8 mouse cellular contexts compared by ENCODE assay signal in genomic region chr17:26042599-26043248, GRCm38 (mm10). TPM values are rescaled to one million over a fixed set of nuclear protein-coding genes. Genes with fewer than 3 reads are reported as not detected.
DNase-seq lines count a peak whose midpoint lies in the region; ATAC-seq and TF ChIP-seq lines count a peak whose summit lies in the region.

No protein-coding gene starts in this region.

- H3K4me2 ChIP-seq in forebrain, embryonic 12.5 days = no peak overlapping the region
- peak overlapping the region; percentile 55 for H3K4me2 ChIP-seq in heart, postnatal 0 days (ENCODE audit: low read depth, low read length)
- no peak overlapping the region for H3K4me2 ChIP-seq in neural tube, embryonic 14.5 days (ENCODE audit: low read depth, low read length)

- H3K4me1 ChIP-seq in forebrain, embryonic 12.5 days = peaks cover 32% of the 10 kb centered on the region
- H3K4me1 ChIP-seq in heart, postnatal 0 days (ENCODE audit: control insufficient read depth, insufficient read depth) = peaks cover 19% of the 10 kb centered on the region
- peaks cover 33% of the 10 kb centered on the region; the same call in 1 of the 2 replicates for H3K4me1 ChIP-seq in neural tube, embryonic 14.5 days (ENCODE audit: control insufficient read depth, insufficient read depth, low read length)

- peak; percentile 32 to 38 for DNase-seq in left cerebral cortex, postnatal 10 days (ENCODE audit: extremely low spot score in 1 of 2, low spot score in 2 of 2)
- DNase-seq in left cerebral cortex, adult 9 months (ENCODE audit: low spot score in 2 of 2) = no peak
- DNase-seq in heart, postnatal 0 days (ENCODE audit: low spot score) = peak; percentile 23
- no peak for DNase-seq in adipocyte (ENCODE audit: low spot score)
- DNase-seq in spleen, adult 12 weeks (ENCODE audit: low spot score) = no peak
- no peak for DNase-seq in yolk sac, embryonic 10.5 days (ENCODE audit: low spot score)

- H3K27me3 ChIP-seq in forebrain, embryonic 12.5 days = no peaks in the 10 kb centered on the region
- no peaks in the 10 kb centered on the region for H3K27me3 ChIP-seq in heart, postnatal 0 days (ENCODE audit: control insufficient read depth, insufficient read depth, low read length)
- H3K27me3 ChIP-seq in neural tube, embryonic 14.5 days (ENCODE audit: control insufficient read depth, insufficient read depth, low read length) = no peaks in the 10 kb centered on the region

- 0 out of 2 replicates have a peak, but pooled peaks cover 7% of the 10 kb centered on the region for H3K36me3 ChIP-seq in forebrain, embryonic 12.5 days (replicated peaks)
- no peaks in the 10 kb centered on the region for H3K36me3 ChIP-seq in heart, postnatal 0 days (replicated peaks; ENCODE audit: control insufficient read depth, insufficient read depth, low read length)
- H3K36me3 ChIP-seq in neural tube, embryonic 14.5 days (ENCODE audit: control insufficient read depth, insufficient read depth, low read length) = no peaks in the 10 kb centered on the region

- intact Hi-C loops in left cerebral cortex, postnatal 10 days (cut with DNase I) = no loop called here

- H3K4me3 ChIP-seq in forebrain, embryonic 12.5 days (replicated peaks) = no peak overlapping the region
- peak overlapping the region; percentile 13; the same call in 1 of the 2 replicates for H3K4me3 ChIP-seq in heart, postnatal 0 days (ENCODE audit: low read depth, low read length)
- no peak overlapping the region for H3K4me3 ChIP-seq in neural tube, embryonic 14.5 days (ENCODE audit: low read depth, low read length)

- peak overlapping the region; percentile 86 for H3K27ac ChIP-seq in forebrain, embryonic 12.5 days
- peak overlapping the region; percentile 95 for H3K27ac ChIP-seq in heart, postnatal 0 days (ENCODE audit: low read depth)
- peak overlapping the region; percentile 82 for H3K27ac ChIP-seq in neural tube, embryonic 14.5 days (ENCODE audit: low read depth, low read length)

- 57% methylated on average over 13 of the region's 13 CpGs for WGBS in forebrain, embryonic 12.5 days
- WGBS in heart, postnatal 0 days = 37% methylated on average over 11 of the region's 13 CpGs
- WGBS in neural tube, embryonic 14.5 days = 50% methylated on average over 13 of the region's 13 CpGs

- no peaks in the 10 kb centered on the region for H3K9me3 ChIP-seq in forebrain, embryonic 12.5 days
- no peaks in the 10 kb centered on the region for H3K9me3 ChIP-seq in heart, postnatal 0 days (replicated peaks; ENCODE audit: control insufficient read depth, low read length)
- no peaks in the 10 kb centered on the region for H3K9me3 ChIP-seq in neural tube, embryonic 14.5 days (ENCODE audit: control insufficient read depth, low read length)

- H3K9ac ChIP-seq in forebrain, embryonic 12.5 days = peak overlapping the region; percentile 21; the same call in 1 of the 2 replicates
- peak overlapping the region; percentile 40; the same call in 1 of the 2 replicates for H3K9ac ChIP-seq in heart, postnatal 0 days (replicated peaks; ENCODE audit: low read depth, low read length)
- H3K9ac ChIP-seq in neural tube, embryonic 14.5 days (replicated peaks; ENCODE audit: low read depth, low read length) = no peak overlapping the region

- TF ChIP-seq CTCF in heart, postnatal 0 days (IDR thresholded peaks at IDR 0.05; ENCODE audit: low read depth) = no peak

- 0 out of 2 replicates have a peak, but pooled peaks have one; percentile 36 for ATAC-seq in forebrain, embryonic 12.5 days (ENCODE audit: low FRiP score)
- ATAC-seq in heart, postnatal 0 days (ENCODE audit: insufficient read depth, low read depth) = peak; percentile 68
- ATAC-seq in neural tube, embryonic 14.5 days (ENCODE audit: low read depth) = peak; percentile 42; the same call in 1 of the 2 replicates

- TF ChIP-seq EP300 in heart, postnatal 0 days (IDR thresholded peaks at IDR 0.05; ENCODE audit: low read depth) = no peak

RNA-seq across cellular contexts. Expression of gene Rab11fip3, which starts 26.6 kb away (rescaled TPM):
- total RNA-seq in left cerebral cortex, postnatal 10 days (2021) = 10 to 100 TPM; 67.5 to 73.8 TPM
- 39.3 and 39.8 TPM in 2 replicates for polyA plus RNA-seq in forebrain, embryonic 12.5 days (2016; fragmentation: Nextera tagmentation; extraction: Ambion mirVana)
- total RNA-seq in heart, postnatal 0 days (2014; rRNA removed; ENCODE audit: low replicate concordance) = 7.9 and 12.4 TPM in 2 replicates
- polyA plus RNA-seq in heart, postnatal 0 days (2015; fragmentation: Nextera tagmentation; extraction: Ambion mirVana) = 6.1 and 8.7 TPM in 2 replicates
- 29.0 and 34.1 TPM in 2 replicates for polyA plus RNA-seq in neural tube, embryonic 14.5 days (2014; fragmentation: Nextera tagmentation; extraction: Ambion mirVana)

RNA-seq across cellular contexts. Expression of gene Decr2, which starts 47.4 kb away (rescaled TPM):
- total RNA-seq in left cerebral cortex, postnatal 10 days (2021) = 10 to 100 TPM; 25.2 to 27.2 TPM
- polyA plus RNA-seq in forebrain, embryonic 12.5 days (2016; fragmentation: Nextera tagmentation; extraction: Ambion mirVana) = 27.1 and 28.2 TPM in 2 replicates
- 35.3 and 44.6 TPM in 2 replicates for total RNA-seq in heart, postnatal 0 days (2014; rRNA removed; ENCODE audit: low replicate concordance)
- 35.3 and 36.6 TPM in 2 replicates for polyA plus RNA-seq in heart, postnatal 0 days (2015; fragmentation: Nextera tagmentation; extraction: Ambion mirVana)
- polyA plus RNA-seq in neural tube, embryonic 14.5 days (2014; fragmentation: Nextera tagmentation; extraction: Ambion mirVana) = 28.4 and 33.4 TPM in 2 replicates

RNA-seq across cellular contexts. Expression of gene Nme4, which starts 52.7 kb away (rescaled TPM):
- total RNA-seq in left cerebral cortex, postnatal 10 days (2021) = 1 to 10 TPM; 3.0 to 3.9 TPM
- polyA plus RNA-seq in forebrain, embryonic 12.5 days (2016; fragmentation: Nextera tagmentation; extraction: Ambion mirVana) = 58.6 and 62.9 TPM in 2 replicates
- 28.5 and 60.6 TPM in 2 replicates for total RNA-seq in heart, postnatal 0 days (2014; rRNA removed; ENCODE audit: low replicate concordance)
- 26.5 and 27.5 TPM in 2 replicates for polyA plus RNA-seq in heart, postnatal 0 days (2015; fragmentation: Nextera tagmentation; extraction: Ambion mirVana)
- 10.8 and 16.3 TPM in 2 replicates for polyA plus RNA-seq in neural tube, embryonic 14.5 days (2014; fragmentation: Nextera tagmentation; extraction: Ambion mirVana)

RNA-seq across cellular contexts. Expression of gene Capn15, which starts 57.1 kb away (rescaled TPM):
- 10 to 100 TPM; 41.5 to 42.5 TPM for total RNA-seq in left cerebral cortex, postnatal 10 days (2021)
- polyA plus RNA-seq in forebrain, embryonic 12.5 days (2016; fragmentation: Nextera tagmentation; extraction: Ambion mirVana) = 30.6 and 31.7 TPM in 2 replicates
- 6.0 and 8.7 TPM in 2 replicates for total RNA-seq in heart, postnatal 0 days (2014; rRNA removed; ENCODE audit: low replicate concordance)
- 7.0 and 7.4 TPM in 2 replicates for polyA plus RNA-seq in heart, postnatal 0 days (2015; fragmentation: Nextera tagmentation; extraction: Ambion mirVana)
- 21.1 and 24.6 TPM in 2 replicates for polyA plus RNA-seq in neural tube, embryonic 14.5 days (2014; fragmentation: Nextera tagmentation; extraction: Ambion mirVana)

Comparison
In these comparisons a context has a peak if more than half of its experiments do, and no peak if none do; other contexts are left out.
1. DNase-seq: peak in left cerebral cortex, postnatal 10 days (2 of 2) and heart, postnatal 0 days (single experiment); none in left cerebral cortex, adult 9 months (0 of 2), adipocyte (single experiment), spleen, adult 12 weeks (single experiment) and yolk sac, embryonic 10.5 days (single experiment).
2. Peak in every context shown above with its lines, with median percentiles within 50 percentile points of each other: ATAC-seq and H3K27ac ChIP-seq.